Mouse (Mus musculus) cerebellum, adult 8-10 months (tissue): ENCODE measurements around the gene Eif4g3.
A peak's percentile ranks its signal among the peaks of the same experiment; 100 is the strongest.
"Not testable (repeated sequence)": the region's sequence is repeated elsewhere in the genome, so short reads cannot be mapped to it uniquely, and the experiment has no call there.

Experiments
- DNase-seq: peaks from one replicate; pipeline ENCODE4 v3.0.0; 2022

Eif4g3 gene

DNA sequence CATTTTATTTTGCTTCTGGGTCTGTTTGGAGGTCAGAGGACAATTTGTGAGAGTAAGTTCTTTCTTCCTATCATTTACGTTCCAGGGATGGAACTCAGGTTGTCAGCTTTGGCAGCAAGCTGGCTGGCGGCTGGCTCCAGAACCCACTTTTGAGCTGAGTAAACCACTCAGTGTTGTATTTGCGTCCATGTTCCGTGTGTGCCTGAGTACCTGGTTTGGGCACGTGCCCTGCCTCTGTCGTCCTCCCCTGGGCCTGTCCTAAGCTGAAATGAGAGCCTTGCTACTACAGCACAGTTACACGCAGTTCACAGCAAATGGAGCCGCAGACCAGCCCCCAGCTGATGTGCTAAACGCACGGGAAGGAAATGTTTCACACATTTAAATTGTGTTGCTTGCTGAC, 39.0 kb downstream of the Eif4g3 start:
- no peak for DNase-seq

DNA sequence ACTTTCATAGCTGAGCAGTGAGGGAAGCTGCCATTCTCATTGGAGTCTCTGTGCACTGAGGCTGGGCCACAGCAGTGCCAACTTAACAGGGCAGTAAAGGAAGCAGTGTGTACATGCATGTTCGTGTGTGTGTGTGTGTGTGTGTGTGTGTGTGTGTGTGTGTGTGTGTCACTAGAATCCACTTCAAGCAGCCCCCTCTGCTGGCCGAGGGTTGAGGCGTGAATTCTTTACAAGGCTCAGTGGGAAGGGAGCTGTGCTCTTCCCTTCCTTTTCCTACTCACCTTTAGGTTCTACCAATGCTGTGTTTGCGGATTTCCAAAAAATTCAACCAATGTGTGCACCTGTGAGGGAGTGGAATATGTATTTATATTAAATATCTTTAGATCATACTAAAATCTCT, 41.0 kb downstream of the Eif4g3 start:
- no peak for DNase-seq

DNA sequence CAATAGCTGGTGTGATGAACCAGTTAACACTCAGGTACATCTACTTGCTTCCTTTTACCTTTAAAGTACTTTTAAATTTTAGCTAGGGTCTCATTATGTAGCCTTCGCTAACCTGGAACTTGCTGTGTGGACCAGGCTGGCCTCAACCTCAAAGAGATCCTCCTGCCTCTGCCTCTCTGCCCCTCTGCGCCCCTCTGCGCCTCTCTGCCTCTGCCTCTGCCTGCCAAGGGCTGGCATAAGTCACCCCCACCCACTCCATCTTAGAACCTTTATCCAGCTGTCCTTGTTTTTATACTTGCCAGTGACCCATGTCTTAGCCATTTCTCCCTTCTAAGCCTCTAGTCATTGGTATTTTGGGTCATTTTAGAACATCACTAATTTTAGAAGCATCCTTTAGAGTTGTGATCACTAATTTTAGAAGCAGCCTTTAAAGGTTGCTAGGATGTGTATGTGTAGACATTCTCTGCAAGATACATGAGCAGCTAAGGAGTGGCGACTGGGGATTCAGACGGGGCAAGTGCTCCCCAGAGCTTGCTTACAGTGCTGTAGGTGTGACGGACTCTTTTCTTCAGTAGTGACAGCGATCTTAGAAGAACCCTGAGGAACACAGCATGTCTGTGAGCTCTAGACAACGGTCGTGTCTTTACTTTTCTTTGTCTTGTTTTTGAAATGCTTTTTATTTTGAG, 42.8 kb downstream of the Eif4g3 start:
- DNase-seq, result no peak

DNA sequence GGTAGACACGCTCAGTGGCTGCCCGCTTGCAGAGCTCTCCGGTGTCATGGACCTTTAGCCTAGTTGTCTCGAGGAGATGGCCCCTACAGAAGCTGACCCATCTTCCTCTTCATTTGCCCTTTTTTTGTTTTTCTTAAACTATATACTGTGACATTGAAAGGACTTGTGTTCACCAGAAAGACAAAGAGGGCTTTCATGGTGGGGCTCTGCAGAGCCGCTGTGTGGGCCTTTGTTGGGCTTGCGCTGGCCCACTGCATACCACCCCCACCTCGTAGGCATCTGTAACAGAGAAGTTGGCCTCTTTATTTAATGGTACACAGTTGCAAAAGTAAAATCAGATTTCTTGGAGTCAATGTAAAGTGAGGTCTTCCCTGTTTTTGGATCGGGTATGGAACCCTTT, 44.3 kb downstream of the Eif4g3 start:
- no peak for DNase-seq

- no peak for DNase-seq
These were observed 45.1 kb downstream of the Eif4g3 start for GRCm38 (mm10) chr4:138037896-138038295.

- DNase-seq, result no peak
These were observed 45.8 kb downstream of the Eif4g3 start for GRCm38 (mm10) chr4:138038365-138039274.

DNA sequence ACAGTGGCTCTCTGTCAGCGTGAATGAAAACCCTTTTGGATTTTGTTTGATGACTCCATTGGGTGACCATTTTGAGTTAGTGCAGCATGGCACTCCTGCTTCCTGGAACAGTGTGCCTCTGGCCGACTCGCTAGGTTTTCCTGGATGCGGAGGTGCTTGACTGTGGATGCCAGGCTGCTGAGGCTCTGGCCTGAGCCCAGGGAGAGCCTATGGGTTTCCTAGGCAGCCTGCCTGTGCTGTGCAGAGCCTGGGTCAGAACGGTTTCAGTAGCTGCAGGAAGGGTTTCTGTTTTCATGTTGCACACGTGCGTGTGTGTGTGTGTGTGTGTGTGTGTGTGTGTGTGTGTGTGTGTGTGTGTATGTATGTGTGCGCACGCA, 46.4 kb downstream of the Eif4g3 start:
- DNase-seq, result peak; percentile 57

DNA sequence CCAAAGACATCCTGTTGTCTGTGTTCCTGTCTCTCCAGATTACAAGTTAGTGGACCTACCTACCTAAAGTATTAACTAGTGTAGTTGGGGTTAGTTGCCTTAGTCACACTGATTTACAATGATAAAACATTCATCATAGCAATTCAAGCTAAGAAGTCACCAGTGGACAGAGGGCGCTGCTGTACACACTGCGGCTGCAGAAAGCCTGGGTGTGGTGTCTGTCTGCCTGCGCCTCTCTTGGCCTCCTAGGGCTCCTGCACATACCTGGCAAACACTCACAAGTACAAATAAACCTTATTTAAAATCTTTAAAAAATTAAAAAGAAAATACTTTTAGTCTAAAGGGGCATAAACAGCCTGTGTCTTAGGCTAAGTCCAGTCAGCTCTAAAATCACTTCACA, 47.8 kb downstream of the Eif4g3 start:
- DNase-seq, result no peak

DNA sequence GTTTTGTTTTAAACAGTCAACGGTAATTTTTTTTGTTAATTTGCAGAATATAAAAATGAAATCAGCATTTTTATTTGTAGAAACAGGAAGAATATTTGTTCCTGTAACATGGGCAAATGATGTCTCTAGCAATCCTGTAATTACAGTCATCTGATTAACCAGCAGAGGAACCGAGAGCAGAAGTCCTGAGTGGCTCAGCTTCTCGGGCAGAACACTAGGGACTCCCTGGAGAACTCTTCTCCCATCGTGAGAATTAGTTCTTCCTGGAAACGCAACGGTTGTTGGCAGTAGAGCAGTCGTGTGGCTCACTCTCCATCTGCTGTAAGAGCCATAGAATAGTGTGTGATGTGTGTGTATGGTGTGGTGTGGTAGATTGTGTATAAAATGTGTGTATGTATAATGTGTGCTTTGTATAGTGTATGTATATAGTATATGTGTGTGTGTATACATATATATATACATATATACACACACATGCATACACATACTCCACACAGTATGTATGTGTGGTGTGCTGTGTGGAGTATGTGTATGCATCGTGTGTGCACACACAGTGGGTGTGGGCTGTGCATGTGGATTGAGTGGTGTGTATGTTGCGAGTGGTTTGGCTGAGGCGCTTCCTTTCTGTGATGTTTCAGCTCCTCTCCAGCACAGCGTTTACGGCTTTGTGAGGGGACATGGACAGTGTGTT, 48.9 kb downstream of the Eif4g3 start:
- no peak for DNase-seq

- no peak for DNase-seq
These were observed 49.4 kb downstream of the Eif4g3 start for GRCm38 (mm10) chr4:138042257-138042589.

GRCm38 (mm10) chr4:138042625-138043024, 49.8 kb downstream of the Eif4g3 start:
- DNase-seq, result no peak

- no peak for DNase-seq
These were observed 52.1 kb downstream of the Eif4g3 start for GRCm38 (mm10) chr4:138044841-138045500.

- DNase-seq, result no peak
These were observed 53.0 kb downstream of the Eif4g3 start for GRCm38 (mm10) chr4:138045809-138046208.

DNA sequence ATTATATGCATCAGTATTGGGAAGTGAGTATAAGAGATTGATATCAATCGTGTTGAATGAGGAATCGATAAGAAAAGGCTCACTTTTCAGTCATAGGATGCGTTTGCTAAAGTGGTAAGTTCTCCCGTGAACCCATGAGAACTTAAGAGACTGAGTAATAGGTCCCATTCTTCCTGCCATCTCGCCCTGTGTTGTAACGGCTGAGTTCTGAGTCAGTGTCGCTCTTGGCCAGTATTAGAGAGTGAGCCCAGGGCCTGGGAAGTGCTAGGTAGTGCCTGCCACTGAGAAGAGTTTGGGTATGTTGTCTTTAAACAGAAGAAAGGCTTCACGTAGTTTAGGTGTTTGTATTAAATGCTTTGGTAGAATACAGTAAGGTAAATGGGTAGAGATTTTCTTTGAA, 53.5 kb downstream of the Eif4g3 start:
- no peak for DNase-seq

- no peak for DNase-seq
These were observed 56.7 kb downstream of the Eif4g3 start for GRCm38 (mm10) chr4:138049547-138049946.

DNA sequence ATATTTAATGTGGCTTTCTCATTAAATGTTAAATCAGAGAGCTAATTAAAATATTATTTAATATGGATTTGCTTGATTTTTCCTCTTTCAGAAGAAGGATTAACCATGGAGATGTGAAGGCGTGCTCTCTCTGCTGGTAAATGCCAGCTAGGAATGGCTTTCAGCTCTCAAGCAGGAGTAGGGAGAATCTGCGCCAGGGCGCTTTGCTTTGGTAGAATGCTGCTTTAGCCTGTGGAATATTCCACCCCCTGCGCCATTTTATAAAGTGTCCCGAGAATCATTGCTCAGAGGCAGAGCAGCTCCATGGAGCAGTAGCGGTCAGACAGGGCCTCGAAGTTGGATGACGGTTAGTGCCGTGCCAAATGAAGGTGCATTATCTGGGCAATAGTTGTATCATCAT, 58.7 kb downstream of the Eif4g3 start:
- DNase-seq, result no peak

- DNase-seq, result no peak
These were observed 63.8 kb downstream of the Eif4g3 start for GRCm38 (mm10) chr4:138056658-138057057.

DNA sequence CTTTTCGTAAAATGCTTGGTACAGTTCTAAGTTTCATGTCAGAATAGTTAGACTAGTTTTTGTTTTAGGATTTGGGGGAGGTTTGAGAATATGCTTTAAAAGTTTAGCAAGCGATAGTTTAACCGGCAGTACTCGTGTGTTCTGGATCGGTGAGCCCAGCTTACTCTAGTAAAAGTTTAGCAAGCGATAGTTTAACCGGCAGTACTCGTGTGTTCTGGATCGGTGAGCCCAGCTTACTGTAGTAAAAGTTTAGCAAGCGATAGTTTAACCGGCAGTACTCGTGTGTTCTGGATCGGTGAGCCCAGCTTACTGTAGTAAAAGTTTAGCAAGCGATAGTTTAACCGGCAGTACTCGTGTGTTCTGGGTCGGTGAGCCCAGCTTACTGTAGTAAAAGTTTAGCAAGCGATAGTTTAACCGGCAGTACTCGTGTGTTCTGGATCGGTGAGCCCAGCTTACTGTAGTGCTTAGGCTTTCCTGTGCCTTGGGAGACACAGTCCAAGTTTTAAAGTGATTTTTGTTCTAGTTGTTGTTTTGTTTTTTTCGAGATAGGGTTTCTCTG, 64.5 kb downstream of the Eif4g3 start:
- DNase-seq, result not testable (repeated sequence)

DNA sequence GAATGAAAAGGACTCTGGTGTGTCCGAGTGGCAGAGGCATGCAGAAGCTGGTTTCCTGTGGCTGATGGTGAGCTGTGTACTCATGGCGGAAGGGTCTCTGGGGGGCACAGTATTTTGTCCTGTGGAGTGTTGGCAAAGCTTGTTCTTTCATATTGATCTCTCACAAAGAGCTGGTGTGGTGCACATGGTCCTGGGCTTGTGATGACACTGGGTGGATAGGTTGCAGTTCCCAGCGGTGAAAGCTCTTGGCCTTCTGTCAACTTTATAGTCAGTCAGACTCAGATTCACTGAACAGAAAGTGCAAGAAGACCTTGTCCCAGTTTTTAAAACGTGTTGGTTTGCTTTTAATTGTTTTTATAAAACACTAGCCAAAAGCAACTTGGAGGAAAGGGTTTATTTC, 68.3 kb downstream of the Eif4g3 start:
- DNase-seq, result no peak

DNA sequence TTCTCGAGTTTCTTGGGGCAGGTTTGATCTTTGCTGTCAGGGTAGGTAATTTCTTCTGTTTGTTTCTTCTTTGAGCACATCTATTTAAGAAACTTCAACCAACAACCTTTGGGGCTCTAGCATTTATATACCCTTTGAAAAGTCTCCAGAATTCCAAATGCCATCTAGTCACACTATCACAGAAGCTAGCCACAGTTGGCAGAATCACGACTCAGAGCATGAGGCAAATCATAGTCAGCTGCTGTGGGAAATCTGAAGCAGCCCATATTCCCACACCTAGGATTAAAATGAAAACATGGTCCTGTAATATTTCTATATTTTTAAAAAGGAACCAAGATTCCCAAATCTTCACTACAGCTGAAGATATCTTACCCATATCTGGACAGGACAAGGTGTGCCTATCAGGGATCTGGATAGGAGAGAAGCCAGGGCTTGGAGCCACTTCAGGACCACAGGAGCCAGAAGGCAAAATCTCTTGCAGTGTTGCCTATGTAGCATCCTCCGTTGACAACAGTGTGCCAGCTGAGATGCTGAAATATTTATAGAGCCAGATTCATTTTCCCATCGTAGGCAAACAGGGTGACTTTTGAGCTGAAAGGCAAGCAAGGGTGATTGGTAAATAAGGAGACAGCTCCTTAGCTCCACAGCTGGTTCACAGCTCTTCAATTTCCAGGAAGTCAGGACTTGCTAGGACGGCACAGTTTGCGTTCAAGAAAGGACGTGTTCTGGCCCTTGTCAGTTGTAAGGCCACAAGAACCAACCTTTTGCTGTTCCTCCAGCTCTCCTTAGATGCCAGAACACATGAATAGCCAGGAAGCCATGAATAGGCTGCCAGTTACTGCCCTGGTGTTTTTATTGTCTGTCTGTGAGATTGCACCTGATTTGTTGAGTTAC, 70.8 kb downstream of the Eif4g3 start:
- DNase-seq, result no peak

DNA sequence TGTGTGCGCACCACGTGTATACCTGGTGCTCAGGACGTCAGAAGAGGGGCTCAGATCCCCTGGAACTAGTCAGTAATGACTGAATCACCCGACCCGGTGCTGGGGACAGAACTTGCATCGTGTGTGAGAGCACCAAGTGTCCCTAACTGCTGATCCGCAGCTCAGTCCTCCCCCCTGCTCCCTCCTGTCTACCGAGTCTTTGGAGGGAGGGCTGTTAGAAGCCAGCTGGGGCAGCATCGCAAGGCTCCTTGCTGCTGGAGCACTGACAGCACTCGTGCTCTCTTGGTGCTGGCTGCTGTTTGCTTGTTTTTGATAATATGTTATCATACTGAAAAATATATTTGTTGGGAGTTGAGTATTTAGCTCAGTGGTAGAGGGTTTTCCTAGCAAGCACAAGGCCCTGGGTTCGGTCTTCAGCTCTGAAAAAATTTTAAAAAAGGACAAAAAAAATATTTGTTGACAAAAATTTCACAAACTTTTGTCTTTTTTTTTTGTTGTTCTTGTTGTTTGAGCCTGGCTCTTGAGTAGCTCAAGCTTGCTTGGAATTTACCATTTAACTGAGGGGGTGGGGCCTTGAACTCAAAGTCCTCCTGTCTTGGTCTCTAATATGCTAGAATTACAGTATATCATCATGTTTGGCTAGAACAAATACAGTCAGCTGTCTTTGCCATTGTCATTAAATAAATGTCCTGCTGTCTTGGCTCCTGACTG, 72.2 kb downstream of the Eif4g3 start:
- DNase-seq, result no peak
